Mouse (Mus musculus): ENCODE data around the gene Snx7.

Gene Snx7

GRCm38 (mm10) chr3:117868637-117869323 is at the start of gene Snx7:
Snx7 (minus strand) TSS chr3:117868936.
- DNase-seq = peak; percentile 5

GRCm38 (mm10) chr3:117915420-117915819 is 46.7 kb upstream of the Snx7 start:
- DNase-seq = no peak

- DNase-seq = no peak
Observed at GRCm38 (mm10) chr3:117893736-117894135, 25.0 kb upstream of the Snx7 start.

- no peak for DNase-seq
Observed at GRCm38 (mm10) chr3:117875450-117875849, 6.7 kb upstream of the Snx7 start.

- no peak for DNase-seq
Observed at GRCm38 (mm10) chr3:117873209-117873863, 4.6 kb upstream of the Snx7 start.

GRCm38 (mm10) chr3:117869324-117869715 is 584 bp upstream of the Snx7 start:
- DNase-seq = no peak

GRCm38 (mm10) chr3:117868091-117868490 is 645 bp downstream of the Snx7 start:
- DNase-seq = no peak

GRCm38 (mm10) chr3:117866696-117867407 is 1.9 kb downstream of the Snx7 start:
- no peak for DNase-seq

- DNase-seq = no peak
Observed at GRCm38 (mm10) chr3:117865621-117866020, 3.1 kb downstream of the Snx7 start.

GRCm38 (mm10) chr3:117862951-117863350 is 5.8 kb downstream of the Snx7 start:
- DNase-seq = no peak

GRCm38 (mm10) chr3:117861977-117862434 is 6.7 kb downstream of the Snx7 start:
- no peak for DNase-seq

GRCm38 (mm10) chr3:117858996-117859395 is 9.7 kb downstream of the Snx7 start:
- no peak for DNase-seq

- no peak for DNase-seq
Observed at GRCm38 (mm10) chr3:117853729-117854128, 15.0 kb downstream of the Snx7 start.

GRCm38 (mm10) chr3:117852054-117852361 is 16.7 kb downstream of the Snx7 start:
- no peak for DNase-seq

- DNase-seq = no peak
Observed at GRCm38 (mm10) chr3:117851278-117852053, 17.3 kb downstream of the Snx7 start.

GRCm38 (mm10) chr3:117848866-117849265 is 19.9 kb downstream of the Snx7 start:
- no peak for DNase-seq

GRCm38 (mm10) chr3:117842658-117843057 is 26.1 kb downstream of the Snx7 start:
- DNase-seq = no peak

GRCm38 (mm10) chr3:117839867-117840545 is 28.7 kb downstream of the Snx7 start:
- no peak for DNase-seq

- no peak for DNase-seq
Observed at GRCm38 (mm10) chr3:117838020-117838419, 30.7 kb downstream of the Snx7 start.

GRCm38 (mm10) chr3:117826486-117827200 is 42.1 kb downstream of the Snx7 start:
- no peak for DNase-seq

- no peak for DNase-seq
Observed at GRCm38 (mm10) chr3:117823218-117823617, 45.5 kb downstream of the Snx7 start.

GRCm38 (mm10) chr3:117817635-117818034 is 51.1 kb downstream of the Snx7 start:
- DNase-seq = no peak
